Mouse (Mus musculus): ENCODE measurements around the gene Slc19a2.

Gene Slc19a2

DNA sequence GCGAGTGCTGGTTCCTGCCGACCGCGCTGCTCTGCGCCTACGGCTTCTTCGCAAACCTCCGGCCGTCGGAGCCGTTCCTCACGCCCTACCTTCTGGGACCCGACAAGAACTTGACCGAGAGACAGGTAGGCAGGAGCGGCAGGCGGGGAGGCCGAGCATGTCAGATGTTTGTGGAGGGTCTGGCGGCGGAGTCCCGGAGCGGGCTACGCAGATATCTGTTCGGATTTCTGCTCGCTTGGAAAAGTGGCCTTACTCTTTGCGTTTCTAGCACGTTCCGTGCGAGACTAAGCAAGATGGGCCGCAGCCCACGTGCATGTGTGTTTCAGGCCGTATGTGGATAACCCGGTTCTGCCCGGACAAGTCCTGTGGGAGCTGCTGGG lies 476 bp downstream of the Slc19a2 start:
- in situ Hi-C loops (cut with MboI; ENCODE audit: low pct_unique_long_range_greater_than_20kb in 1 of 2, low sequenced_read_pairs in 2 of 2, unreplicated experiment in 1 of 2) = no loop called here

DNA sequence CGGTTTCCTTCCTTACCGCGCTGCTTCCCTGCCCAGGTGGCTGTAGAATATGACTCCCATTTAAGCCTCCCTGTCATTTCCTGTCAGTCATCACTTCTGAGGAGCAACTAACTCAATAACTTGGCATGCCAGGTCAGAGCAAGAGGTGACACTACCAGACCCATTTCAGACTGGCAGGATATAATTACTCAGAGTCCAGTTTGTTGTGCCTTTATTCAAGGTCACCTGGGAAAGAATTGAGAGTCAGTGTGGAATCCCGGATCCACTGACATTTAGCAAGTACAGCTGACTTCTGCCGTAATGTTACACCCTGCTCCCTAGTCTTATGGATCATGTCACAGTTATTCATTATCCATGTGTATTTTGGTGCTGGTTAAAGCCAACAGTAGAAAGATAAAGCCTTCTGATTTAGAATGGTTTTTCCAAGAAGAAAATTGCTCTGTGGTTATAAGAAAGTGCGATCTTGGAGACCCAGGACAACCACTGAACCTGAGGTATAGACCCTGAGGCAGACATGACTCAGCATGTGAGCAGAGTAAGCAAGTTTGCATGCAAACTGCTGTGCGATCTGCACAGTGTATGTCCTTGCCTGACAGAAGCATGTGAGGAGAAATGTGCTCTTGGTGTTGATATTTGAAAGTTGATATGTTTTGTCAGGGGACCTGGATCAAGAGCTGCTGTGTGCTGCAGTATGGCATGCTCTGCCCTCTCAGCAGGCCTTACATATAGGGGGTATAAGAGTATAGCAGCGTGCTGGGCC lies 1.7 kb downstream of the Slc19a2 start:
- in situ Hi-C loops (cut with MboI; ENCODE audit: low pct_unique_long_range_greater_than_20kb in 1 of 2, low sequenced_read_pairs in 2 of 2, unreplicated experiment in 1 of 2) = no loop called here

DNA sequence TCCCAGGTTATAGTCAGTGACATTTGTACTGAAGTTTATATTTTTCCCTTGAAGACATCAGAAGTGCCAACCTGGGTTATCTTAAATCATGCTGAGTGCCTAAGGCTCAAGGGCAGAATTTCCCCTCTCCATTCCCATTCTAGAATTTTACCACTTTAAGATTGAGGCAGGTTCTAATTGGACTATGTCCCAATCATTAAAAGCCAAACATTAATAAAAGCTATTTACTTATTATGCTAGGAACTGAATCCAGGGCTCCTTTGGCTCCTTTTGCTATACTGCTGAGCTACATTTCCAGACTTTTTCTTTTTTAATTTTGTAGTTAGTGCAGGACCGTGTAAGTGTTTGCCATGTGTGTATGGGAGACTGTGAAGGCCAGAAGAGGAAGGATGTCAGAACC lies 2.6 kb downstream of the Slc19a2 start:
- in situ Hi-C loops (cut with MboI; ENCODE audit: low pct_unique_long_range_greater_than_20kb in 1 of 2, low sequenced_read_pairs in 2 of 2, unreplicated experiment in 1 of 2) = no loop called here

DNA sequence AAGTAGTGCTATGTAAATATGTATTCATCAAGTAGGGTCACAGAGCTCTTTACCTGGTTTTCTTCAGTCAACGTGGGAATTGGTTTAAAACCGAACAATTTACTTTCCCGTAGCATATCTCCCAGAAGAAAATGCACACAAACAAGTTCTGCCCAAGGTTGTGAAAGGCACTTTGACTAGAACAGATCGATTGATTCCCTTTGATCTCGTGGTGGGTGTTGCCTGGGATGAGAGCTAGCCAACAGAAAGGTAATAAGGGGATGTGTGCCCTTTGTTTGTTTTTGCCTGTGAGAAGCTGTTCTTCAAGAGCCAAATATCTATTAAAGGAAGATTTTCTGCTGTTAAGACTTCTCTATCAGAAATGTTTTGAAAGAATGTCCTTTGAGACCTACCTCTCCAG lies 3.7 kb downstream of the Slc19a2 start:
- in situ Hi-C loops (cut with MboI; ENCODE audit: low pct_unique_long_range_greater_than_20kb in 1 of 2, low sequenced_read_pairs in 2 of 2, unreplicated experiment in 1 of 2) = no loop called here

DNA sequence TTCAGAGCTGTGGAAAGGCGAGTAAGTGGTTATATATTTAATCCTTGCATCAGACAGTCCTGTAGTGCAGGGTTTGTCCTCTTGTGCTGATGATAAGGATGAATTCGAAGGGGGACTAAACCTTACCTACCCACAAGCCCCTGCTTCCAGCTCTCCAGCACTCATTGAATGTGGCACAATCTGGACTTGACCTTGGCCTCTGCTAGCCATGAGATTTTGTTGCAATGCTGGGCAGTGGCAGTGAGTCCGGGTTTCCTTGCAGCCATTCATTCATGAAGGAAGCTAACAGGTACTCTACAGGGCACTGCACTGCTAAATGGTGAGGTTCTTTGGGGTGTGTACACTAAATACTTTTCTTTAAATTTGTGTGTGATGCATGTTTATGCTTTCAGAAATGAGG lies 6.0 kb downstream of the Slc19a2 start:
- in situ Hi-C loops (cut with MboI; ENCODE audit: low pct_unique_long_range_greater_than_20kb in 1 of 2, low sequenced_read_pairs in 2 of 2, unreplicated experiment in 1 of 2) = no loop called here

DNA sequence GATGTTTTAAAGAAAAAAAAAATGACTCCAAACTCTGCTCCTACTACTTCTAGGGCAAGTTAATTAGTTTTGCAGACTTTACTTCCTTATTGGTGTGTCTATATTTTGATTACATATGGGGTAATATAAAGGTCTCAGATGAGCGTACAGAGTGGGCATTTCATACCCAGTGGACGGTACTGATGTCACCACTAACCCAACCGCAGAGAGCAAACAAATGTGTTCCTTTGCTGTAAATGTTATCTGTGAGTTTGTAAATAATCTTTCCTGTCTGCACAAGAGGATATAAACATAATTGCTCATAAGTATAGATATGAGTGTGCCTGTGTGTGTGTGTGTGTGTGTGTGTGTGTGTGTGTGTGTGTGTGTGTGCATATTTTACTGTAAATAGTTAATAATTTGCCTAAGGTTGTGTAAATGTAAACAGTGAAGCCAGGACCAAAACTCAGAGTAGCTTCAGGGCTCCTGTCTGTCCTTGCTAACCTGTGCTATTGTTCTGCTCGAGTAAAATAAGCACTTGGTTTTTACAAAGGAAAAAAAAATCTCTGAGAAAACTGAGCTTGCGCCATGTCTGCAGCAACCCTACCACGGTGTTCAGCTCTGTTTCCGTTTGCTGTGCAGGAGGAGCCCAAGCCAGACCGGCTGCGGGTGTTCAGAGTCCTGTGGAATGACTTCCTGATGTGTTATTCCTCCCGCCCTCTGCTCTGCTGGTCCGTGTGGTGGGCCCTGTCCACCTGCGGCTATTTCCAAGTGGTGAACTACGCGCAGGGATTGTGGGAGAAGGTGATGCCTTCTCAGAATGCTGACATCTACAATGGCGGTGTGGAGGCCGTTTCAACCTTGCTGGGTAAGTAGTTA lies 11.6 kb downstream of the Slc19a2 start:
- in situ Hi-C loops (cut with MboI; ENCODE audit: low pct_unique_long_range_greater_than_20kb in 1 of 2, low sequenced_read_pairs in 2 of 2, unreplicated experiment in 1 of 2) = no loop called here

DNA sequence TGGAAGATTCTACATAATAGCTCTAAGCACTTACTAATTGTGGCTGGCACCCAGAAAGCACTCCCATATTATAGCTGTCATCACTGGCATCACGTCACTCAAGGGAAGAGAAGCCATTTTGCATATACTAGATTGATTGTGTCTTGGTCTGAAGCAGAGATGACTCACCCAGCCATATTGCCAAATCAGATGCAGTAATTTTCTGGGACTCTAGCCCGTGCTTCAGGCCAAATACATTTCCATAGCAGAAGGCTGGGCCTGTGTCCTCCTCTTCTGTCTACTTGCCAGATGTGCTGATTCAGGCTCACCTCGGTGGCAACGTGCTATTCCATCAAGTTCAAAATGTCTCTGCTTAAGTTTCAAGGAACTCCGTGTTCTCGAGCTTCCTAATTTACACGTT lies 12.7 kb downstream of the Slc19a2 start:
- in situ Hi-C loops (cut with MboI; ENCODE audit: low pct_unique_long_range_greater_than_20kb in 1 of 2, low sequenced_read_pairs in 2 of 2, unreplicated experiment in 1 of 2) = no loop called here

DNA sequence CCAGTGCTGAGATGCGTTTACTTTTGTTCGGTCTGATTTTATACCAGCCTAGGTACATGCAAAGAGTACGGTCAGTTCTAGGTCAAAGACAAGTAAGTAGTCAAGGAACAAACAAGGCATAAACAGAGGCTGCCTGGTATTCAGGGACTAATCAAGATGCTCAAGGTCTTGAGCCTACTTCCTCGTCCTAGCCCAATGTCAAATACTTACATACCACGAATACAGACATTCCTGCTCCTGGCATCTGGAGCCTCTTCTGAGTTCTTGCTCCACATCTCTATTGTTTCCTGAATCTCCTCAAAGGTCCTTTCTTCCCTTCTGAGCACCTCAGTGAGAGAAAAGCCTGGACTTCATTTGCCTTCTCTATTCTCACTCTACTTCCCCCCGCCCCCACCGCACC lies 22.1 kb downstream of the Slc19a2 start:
- in situ Hi-C loops (cut with MboI; ENCODE audit: low pct_unique_long_range_greater_than_20kb in 1 of 2, low sequenced_read_pairs in 2 of 2, unreplicated experiment in 1 of 2) = no loop called here

DNA sequence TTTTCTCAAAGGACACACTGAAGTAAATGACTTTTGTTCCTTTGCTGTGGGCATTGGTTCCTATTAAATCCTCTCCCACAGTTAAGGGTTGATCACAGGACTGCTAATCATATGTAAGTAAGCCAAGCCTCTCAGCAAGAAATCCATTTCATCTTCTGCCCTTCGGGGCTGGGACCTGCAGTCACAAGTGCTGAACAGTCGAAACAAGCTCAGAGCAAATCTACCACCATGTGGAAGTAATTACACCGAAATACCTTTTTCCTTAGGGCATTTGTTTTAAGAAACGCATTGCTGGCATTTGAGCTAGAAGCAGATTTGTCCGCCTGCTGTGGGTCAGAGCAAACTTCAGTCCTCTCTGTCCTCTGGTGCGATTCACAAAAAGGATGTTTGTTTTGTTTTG lies 24.8 kb downstream of the Slc19a2 start:
- in situ Hi-C loops (cut with MboI; ENCODE audit: low pct_unique_long_range_greater_than_20kb in 1 of 2, low sequenced_read_pairs in 2 of 2, unreplicated experiment in 1 of 2) = no loop called here

DNA sequence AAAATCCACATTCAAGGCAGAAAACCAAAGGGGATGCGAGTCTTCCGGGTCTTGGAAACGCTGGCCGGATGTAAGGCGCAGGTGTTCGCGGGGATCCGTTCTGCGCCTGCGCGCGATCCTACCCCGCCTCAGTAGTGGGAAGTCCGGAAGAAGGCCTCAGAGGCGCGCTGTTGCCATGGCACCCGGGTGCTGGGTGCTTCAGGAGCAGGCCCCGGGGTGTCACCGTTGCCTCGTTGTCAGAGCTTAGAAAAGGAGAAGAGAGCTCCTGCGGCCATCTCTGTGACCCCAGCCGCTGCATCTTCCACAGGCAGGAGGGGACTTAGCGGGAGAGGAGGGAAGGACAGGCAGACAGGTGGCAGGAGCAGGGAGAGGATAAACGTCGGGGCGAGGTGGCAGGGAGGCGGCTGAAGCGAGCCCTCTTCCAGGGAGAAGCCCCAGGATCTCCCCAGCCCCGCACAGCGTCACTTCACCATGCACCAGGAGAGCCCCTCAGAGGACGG lies 26.7 kb downstream of the Slc19a2 start, which contains the start of gene Ccdc181:
Gene Ccdc181, plus strand, starts transcription at position 131 of the 500 bp plus-strand sequence.
- in situ Hi-C loops (cut with MboI; ENCODE audit: low pct_unique_long_range_greater_than_20kb in 1 of 2, low sequenced_read_pairs in 2 of 2, unreplicated experiment in 1 of 2) = no loop called here

DNA sequence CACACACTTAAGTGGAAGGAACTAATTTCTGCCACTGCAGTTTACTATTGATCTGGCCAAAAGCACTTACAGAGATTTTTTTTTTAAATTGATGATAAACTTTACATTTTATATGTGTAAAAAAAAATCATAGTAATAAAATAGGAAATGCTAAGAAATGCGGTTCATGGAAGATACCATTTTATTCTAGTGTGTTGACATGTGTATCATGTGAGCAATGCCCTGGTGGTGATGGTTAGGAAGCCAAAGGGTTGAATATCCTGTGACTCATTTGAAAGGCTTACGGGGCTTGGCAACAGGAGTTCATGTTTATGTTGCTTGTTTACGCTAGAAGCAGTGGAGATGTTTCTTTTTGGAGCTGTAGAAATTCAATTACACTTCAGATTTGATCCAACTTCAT lies 27.7 kb downstream of the Slc19a2 start:
- in situ Hi-C loops (cut with MboI; ENCODE audit: low pct_unique_long_range_greater_than_20kb in 1 of 2, low sequenced_read_pairs in 2 of 2, unreplicated experiment in 1 of 2) = no loop called here

DNA sequence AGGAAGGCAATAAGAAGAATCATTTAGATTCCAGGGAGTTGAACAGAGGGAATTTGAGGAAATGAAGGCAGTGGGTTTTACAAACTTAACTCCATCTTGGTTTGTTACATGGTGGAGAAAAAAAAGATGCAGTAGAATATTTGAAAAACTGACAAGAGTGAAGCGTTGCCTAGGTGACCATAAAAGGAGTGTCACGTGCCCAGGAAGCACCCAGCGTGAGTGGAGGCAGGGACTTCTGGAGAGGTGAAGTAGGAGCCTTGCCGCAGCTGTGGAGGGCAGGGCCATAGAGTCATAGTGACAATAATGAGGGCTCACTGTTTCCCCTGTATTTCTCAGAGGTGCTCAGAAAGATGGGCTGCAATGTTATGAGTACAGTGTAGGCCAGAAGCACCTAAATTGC lies 30.5 kb downstream of the Slc19a2 start:
- in situ Hi-C loops (cut with MboI; ENCODE audit: low pct_unique_long_range_greater_than_20kb in 1 of 2, low sequenced_read_pairs in 2 of 2, unreplicated experiment in 1 of 2) = no loop called here

DNA sequence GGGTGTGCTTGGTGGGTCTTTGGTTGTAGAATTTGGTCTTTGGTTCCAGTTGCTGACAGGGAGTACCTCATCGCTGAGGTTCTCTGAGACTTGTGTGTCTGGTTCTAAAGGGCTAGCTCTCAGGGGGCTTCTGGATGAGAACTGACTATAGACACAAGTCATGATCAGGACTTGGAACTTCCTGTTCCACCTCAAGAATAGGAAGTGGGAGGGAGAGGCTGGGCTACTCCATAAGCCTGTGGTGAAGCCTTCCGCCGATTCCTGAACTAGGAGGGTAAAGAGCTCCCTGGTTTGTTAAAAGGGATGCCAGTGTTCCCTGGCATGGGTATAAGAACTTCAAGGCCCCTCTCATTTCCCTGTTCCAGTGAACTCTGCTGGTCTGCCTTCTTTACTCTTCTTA lies 35.2 kb downstream of the Slc19a2 start:
- in situ Hi-C loops (cut with MboI; ENCODE audit: low pct_unique_long_range_greater_than_20kb in 1 of 2, low sequenced_read_pairs in 2 of 2, unreplicated experiment in 1 of 2) = no loop called here

DNA sequence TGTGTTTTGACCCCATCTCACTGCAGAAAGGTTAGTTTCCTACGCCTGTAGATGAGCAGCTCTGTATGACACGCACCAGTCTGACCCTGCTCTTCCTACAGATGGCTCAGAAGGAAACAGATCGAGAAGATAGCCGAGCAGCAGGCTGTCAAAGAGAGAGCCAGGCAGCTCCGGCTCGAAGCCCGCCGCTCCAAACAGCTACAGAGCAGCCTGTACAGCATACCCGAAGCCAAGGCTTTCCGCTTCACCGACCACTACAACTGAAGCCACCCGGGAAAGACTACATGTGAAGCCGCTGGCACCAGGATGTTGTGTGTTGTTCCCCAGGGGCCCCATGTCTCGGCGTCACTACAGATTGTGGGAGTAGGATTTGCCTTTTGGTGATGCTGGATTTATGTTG lies 38.6 kb downstream of the Slc19a2 start:
- in situ Hi-C loops (cut with MboI; ENCODE audit: low pct_unique_long_range_greater_than_20kb in 1 of 2, low sequenced_read_pairs in 2 of 2, unreplicated experiment in 1 of 2) = no loop called here

DNA sequence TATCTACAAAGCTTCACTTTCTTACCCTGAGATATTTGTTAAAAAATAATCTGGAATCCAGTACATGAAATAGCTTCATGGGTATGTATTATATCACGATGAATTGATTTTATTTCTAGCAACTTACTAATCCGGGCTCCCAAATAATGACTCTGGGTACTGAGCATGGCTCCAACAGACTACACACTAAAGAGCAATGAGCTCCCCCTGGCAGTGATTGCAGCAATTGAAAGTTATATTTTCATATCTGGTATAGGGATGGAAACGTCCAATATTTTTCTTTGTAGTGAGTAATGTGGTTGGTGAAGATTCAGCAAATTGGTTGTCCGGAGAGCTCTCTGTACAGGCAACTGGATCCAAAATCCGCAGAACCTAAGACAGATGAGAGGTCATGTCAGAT lies 43.2 kb downstream of the Slc19a2 start:
- in situ Hi-C loops (cut with MboI; ENCODE audit: low pct_unique_long_range_greater_than_20kb in 1 of 2, low sequenced_read_pairs in 2 of 2, unreplicated experiment in 1 of 2) = no loop called here

DNA sequence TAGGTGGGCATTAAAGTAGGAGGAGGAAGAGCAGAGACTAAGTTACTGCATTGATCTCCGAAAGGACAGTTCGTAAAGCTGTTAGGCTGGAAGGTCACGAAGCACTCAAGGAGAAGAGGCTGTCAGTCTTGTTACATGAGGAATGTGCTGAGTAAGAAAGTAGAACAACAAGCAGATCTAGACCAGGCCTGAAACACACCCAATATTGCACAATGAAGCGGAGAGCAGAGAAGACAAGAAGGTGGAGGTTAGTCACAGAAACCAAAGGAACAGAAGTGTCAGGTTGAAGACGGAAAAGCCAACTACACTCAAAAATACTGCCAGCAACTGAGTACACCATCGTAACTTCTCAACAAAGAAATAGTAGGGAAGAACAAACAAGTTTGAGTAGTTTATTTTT lies 45.2 kb downstream of the Slc19a2 start:
- in situ Hi-C loops (cut with MboI; ENCODE audit: low pct_unique_long_range_greater_than_20kb in 1 of 2, low sequenced_read_pairs in 2 of 2, unreplicated experiment in 1 of 2) = no loop called here

DNA sequence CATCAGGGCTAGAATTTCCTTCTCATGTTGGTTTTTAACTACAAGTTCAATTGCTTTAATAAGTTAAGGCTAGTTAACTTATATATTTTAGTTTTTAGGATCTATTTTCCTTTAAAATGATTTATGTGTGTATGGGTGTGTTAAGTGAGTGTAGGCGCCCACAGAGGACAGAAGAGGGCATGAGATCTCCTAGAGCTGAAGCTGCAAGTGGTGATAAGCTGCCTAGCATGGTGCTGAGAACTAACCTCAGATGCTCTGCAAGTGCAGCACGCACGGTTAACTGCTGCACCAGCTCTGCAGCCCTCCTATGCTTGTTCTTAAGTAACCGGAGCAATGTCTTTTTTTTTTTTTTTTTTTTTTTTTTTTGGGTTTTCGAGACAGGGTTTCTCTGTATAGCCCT lies 47.6 kb downstream of the Slc19a2 start:
- in situ Hi-C loops (cut with MboI; ENCODE audit: low pct_unique_long_range_greater_than_20kb in 1 of 2, low sequenced_read_pairs in 2 of 2, unreplicated experiment in 1 of 2) = no loop called here

DNA sequence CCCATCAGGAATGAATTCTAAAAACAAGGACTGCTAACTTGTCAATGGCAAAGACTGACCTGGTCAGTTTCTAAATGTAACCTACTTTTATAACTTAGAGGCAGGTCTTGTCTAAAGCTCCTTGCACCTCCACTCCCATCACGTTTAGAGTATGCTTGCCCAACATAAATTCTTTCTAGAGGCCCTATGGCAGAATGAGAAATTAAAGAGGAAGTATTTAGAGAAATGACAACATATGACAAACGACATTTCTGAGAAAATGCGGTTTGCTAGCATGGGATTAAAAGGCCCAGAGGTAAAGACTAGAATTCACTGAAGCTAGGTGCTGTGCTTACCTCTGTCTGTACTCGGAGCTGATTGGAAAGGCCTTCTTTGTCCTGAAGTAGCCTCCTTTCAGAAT lies 53.1 kb downstream of the Slc19a2 start:
- in situ Hi-C loops (cut with MboI; ENCODE audit: low pct_unique_long_range_greater_than_20kb in 1 of 2, low sequenced_read_pairs in 2 of 2, unreplicated experiment in 1 of 2) = no loop called here

DNA sequence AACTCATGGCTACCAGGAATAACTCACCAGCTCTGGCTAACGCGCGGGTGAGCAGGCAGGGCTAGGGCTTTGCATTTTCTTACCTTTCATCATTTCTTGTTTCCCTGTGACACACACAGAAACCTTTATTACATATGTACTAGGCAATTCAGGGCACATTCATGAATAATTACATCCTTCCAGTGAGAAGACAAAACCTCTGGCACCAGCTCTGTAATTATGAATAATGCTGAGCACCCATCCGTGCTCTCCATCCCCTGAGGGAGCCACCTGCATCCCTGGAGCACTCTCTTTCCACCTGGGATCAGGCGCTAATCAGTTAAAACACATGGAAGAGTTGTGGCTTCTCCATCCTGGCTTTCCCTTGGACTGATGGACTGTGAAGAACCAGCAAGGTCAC lies 55.0 kb downstream of the Slc19a2 start, which contains the start of gene Nme7:
Gene Nme7, plus strand, starts transcription at position 301 of the 400 bp plus-strand sequence.
- in situ Hi-C loops (cut with MboI; ENCODE audit: low pct_unique_long_range_greater_than_20kb in 1 of 2, low sequenced_read_pairs in 2 of 2, unreplicated experiment in 1 of 2) = no loop called here

All from mouse embryonic stem cell (cell line).